Mouse (Mus musculus): ENCODE results near the gene Npy. TPM values are rescaled to one million over a fixed set of nuclear protein-coding genes. Genes with fewer than 3 reads are reported as not detected.

The Npy gene
- polyA plus RNA-seq, 1 experiment, result not detected

GRCm38 (mm10) chr6:49817183-49817582, 5.3 kb upstream of the Npy start:
- no peak for TF ChIP-seq FOSL1 (IDR thresholded peaks at IDR 0.05; ENCODE audit: insufficient read depth, low read length, poor library complexity, severe bottlenecking)
- TF ChIP-seq MYOG (IDR thresholded peaks at IDR 0.05; ENCODE audit: control insufficient read depth, extremely low read depth, insufficient read length), result no peak
- no peak for TF ChIP-seq MAX (IDR thresholded peaks at IDR 0.05)
- TF ChIP-seq CEBPB (IDR thresholded peaks at IDR 0.05; ENCODE audit: low read depth), result no peak
- no peak for TF ChIP-seq MYOD1 (IDR thresholded peaks at IDR 0.05; ENCODE audit: control insufficient read depth, insufficient read length, low read depth)
- no peak for TF ChIP-seq CTCF (IDR thresholded peaks at IDR 0.05; ENCODE audit: control insufficient read depth, insufficient read depth, insufficient read length)
- no peak for TF ChIP-seq USF1 (IDR thresholded peaks at IDR 0.05; ENCODE audit: low read depth)
- Histone ChIP-seq H3K27me3 (ENCODE audit: control insufficient read depth, insufficient read depth, insufficient read length) (peaks cover 20% of the 10 kb centered on the region), H3K4me3 (ENCODE audit: insufficient read depth, poor library complexity, severe bottlenecking) (no peak overlapping the region), H3ac (ENCODE audit: control insufficient read depth, insufficient read length, low read depth) (no peak overlapping the region), H3K79me3 (ENCODE audit: low read depth) (no peaks in the 10 kb centered on the region), H3K79me2 (ENCODE audit: control insufficient read depth, insufficient read depth) (no peaks in the 10 kb centered on the region), H3K36me3 (ENCODE audit: control insufficient read depth, insufficient read depth) (no peaks in the 10 kb centered on the region)

DNA sequence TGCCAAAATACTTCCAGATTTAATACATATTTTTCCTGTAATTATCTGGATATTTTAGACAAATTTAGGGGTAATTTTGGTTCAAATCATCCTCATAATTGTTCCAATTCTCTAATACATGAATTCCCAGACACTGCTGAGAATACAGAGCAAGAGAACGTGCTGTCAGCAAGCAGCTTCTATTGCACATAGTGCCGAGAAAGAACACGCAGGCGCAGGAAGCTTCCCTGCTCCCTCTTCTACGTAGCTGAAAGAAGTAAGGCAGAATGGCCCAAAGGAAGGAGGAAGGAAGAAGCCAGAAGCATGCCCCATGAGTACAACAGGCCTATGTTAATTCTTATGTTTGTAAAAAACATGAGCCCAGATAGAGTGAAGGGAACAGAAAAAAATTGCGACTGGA, 4.9 kb upstream of the Npy start:
- Histone ChIP-seq H3K36me3 (ENCODE audit: control insufficient read depth, insufficient read depth) (no peaks in the 10 kb centered on the region), H3K79me3 (ENCODE audit: low read depth) (no peaks in the 10 kb centered on the region), H3K79me2 (ENCODE audit: control insufficient read depth, insufficient read depth) (no peaks in the 10 kb centered on the region), H3ac (ENCODE audit: control insufficient read depth, insufficient read length, low read depth) (no peak overlapping the region), H3K4me3 (ENCODE audit: insufficient read depth, poor library complexity, severe bottlenecking) (no peak overlapping the region), H3K27me3 (ENCODE audit: control insufficient read depth, insufficient read depth, insufficient read length) (peaks cover 25% of the 10 kb centered on the region)
- no peak for TF ChIP-seq MYOG (IDR thresholded peaks at IDR 0.05; ENCODE audit: control insufficient read depth, extremely low read depth, insufficient read length)
- no peak for TF ChIP-seq MAX (IDR thresholded peaks at IDR 0.05)
- no peak for TF ChIP-seq USF1 (IDR thresholded peaks at IDR 0.05; ENCODE audit: low read depth)
- TF ChIP-seq CTCF (IDR thresholded peaks at IDR 0.05; ENCODE audit: control insufficient read depth, insufficient read depth, insufficient read length), result no peak
- TF ChIP-seq FOSL1 (IDR thresholded peaks at IDR 0.05; ENCODE audit: insufficient read depth, low read length, poor library complexity, severe bottlenecking), result no peak
- no peak for TF ChIP-seq CEBPB (IDR thresholded peaks at IDR 0.05; ENCODE audit: low read depth)
- no peak for TF ChIP-seq MYOD1 (IDR thresholded peaks at IDR 0.05; ENCODE audit: control insufficient read depth, insufficient read length, low read depth)

- H3K27me3 ChIP-seq (ENCODE audit: control insufficient read depth, insufficient read depth, insufficient read length), result peaks cover 25% of the 10 kb centered on the region
- H3K36me3 ChIP-seq (ENCODE audit: control insufficient read depth, insufficient read depth), result no peaks in the 10 kb centered on the region
- TF ChIP-seq CTCF (IDR thresholded peaks at IDR 0.05; ENCODE audit: control insufficient read depth, insufficient read depth, insufficient read length), result no peak
- no peak for TF ChIP-seq MYOG (IDR thresholded peaks at IDR 0.05; ENCODE audit: control insufficient read depth, extremely low read depth, insufficient read length)
- no peak for TF ChIP-seq MYOD1 (IDR thresholded peaks at IDR 0.05; ENCODE audit: control insufficient read depth, insufficient read length, low read depth)
- no peak for TF ChIP-seq USF1 (IDR thresholded peaks at IDR 0.05; ENCODE audit: low read depth)
- TF ChIP-seq FOSL1 (IDR thresholded peaks at IDR 0.05; ENCODE audit: insufficient read depth, low read length, poor library complexity, severe bottlenecking), result no peak
- TF ChIP-seq MAX (IDR thresholded peaks at IDR 0.05), result no peak
- no peak for TF ChIP-seq CEBPB (IDR thresholded peaks at IDR 0.05; ENCODE audit: low read depth)
- H3ac ChIP-seq (ENCODE audit: control insufficient read depth, insufficient read length, low read depth), result no peak overlapping the region
- H3K4me3 ChIP-seq (ENCODE audit: insufficient read depth, poor library complexity, severe bottlenecking), result no peak overlapping the region
- H3K79me3 ChIP-seq (ENCODE audit: low read depth), result no peaks in the 10 kb centered on the region
- no peaks in the 10 kb centered on the region for H3K79me2 ChIP-seq (ENCODE audit: control insufficient read depth, insufficient read depth)
Observed at GRCm38 (mm10) chr6:49822871-49823230, 341 bp downstream of the Npy start.

- H3K79me2 ChIP-seq (ENCODE audit: control insufficient read depth, insufficient read depth), result no peaks in the 10 kb centered on the region
- H3ac ChIP-seq (ENCODE audit: control insufficient read depth, insufficient read length, low read depth), result no peak overlapping the region
- H3K79me3 ChIP-seq (ENCODE audit: low read depth), result no peaks in the 10 kb centered on the region
- H3K4me3 ChIP-seq (ENCODE audit: insufficient read depth, poor library complexity, severe bottlenecking), result no peak overlapping the region
- H3K27me3 ChIP-seq (ENCODE audit: control insufficient read depth, insufficient read depth, insufficient read length), result peaks cover 25% of the 10 kb centered on the region
- TF ChIP-seq USF1 (IDR thresholded peaks at IDR 0.05; ENCODE audit: low read depth) (no peak), FOSL1 (IDR thresholded peaks at IDR 0.05; ENCODE audit: insufficient read depth, low read length, poor library complexity, severe bottlenecking) (no peak), MAX (IDR thresholded peaks at IDR 0.05) (no peak), MYOG (IDR thresholded peaks at IDR 0.05; ENCODE audit: control insufficient read depth, extremely low read depth, insufficient read length) (no peak), CTCF (IDR thresholded peaks at IDR 0.05; ENCODE audit: control insufficient read depth, insufficient read depth, insufficient read length) (no peak), MYOD1 (IDR thresholded peaks at IDR 0.05; ENCODE audit: control insufficient read depth, insufficient read length, low read depth) (no peak), CEBPB (IDR thresholded peaks at IDR 0.05; ENCODE audit: low read depth) (no peak)
- H3K36me3 ChIP-seq (ENCODE audit: control insufficient read depth, insufficient read depth), result no peaks in the 10 kb centered on the region
Observed at GRCm38 (mm10) chr6:49823371-49823770, 861 bp downstream of the Npy start.

- H3K36me3 ChIP-seq (ENCODE audit: control insufficient read depth, insufficient read depth), result no peaks in the 10 kb centered on the region
- TF ChIP-seq CTCF (IDR thresholded peaks at IDR 0.05; ENCODE audit: control insufficient read depth, insufficient read depth, insufficient read length) (no peak), MAX (IDR thresholded peaks at IDR 0.05) (no peak), CEBPB (IDR thresholded peaks at IDR 0.05; ENCODE audit: low read depth) (no peak)
- peaks cover 25% of the 10 kb centered on the region for H3K27me3 ChIP-seq (ENCODE audit: control insufficient read depth, insufficient read depth, insufficient read length)
- no peaks in the 10 kb centered on the region for H3K79me3 ChIP-seq (ENCODE audit: low read depth)
- H3ac ChIP-seq (ENCODE audit: control insufficient read depth, insufficient read length, low read depth), result no peak overlapping the region
- H3K79me2 ChIP-seq (ENCODE audit: control insufficient read depth, insufficient read depth), result no peaks in the 10 kb centered on the region
- H3K4me3 ChIP-seq (ENCODE audit: insufficient read depth, poor library complexity, severe bottlenecking), result no peak overlapping the region
Observed at GRCm38 (mm10) chr6:49823821-49824220, 1.3 kb downstream of the Npy start.

- Histone ChIP-seq H3K4me3 (ENCODE audit: insufficient read depth, poor library complexity, severe bottlenecking) (no peak overlapping the region), H3K36me3 (ENCODE audit: control insufficient read depth, insufficient read depth) (no peaks in the 10 kb centered on the region), H3K79me3 (ENCODE audit: low read depth) (no peaks in the 10 kb centered on the region), H3ac (ENCODE audit: control insufficient read depth, insufficient read length, low read depth) (no peak overlapping the region), H3K79me2 (ENCODE audit: control insufficient read depth, insufficient read depth) (no peaks in the 10 kb centered on the region), H3K27me3 (ENCODE audit: control insufficient read depth, insufficient read depth, insufficient read length) (no peaks in the 10 kb centered on the region)
- TF ChIP-seq MYOG (IDR thresholded peaks at IDR 0.05; ENCODE audit: control insufficient read depth, extremely low read depth, insufficient read length) (no peak), MAX (IDR thresholded peaks at IDR 0.05) (no peak), FOSL1 (IDR thresholded peaks at IDR 0.05; ENCODE audit: insufficient read depth, low read length, poor library complexity, severe bottlenecking) (no peak)
Observed at GRCm38 (mm10) chr6:49831579-49831978, 9.1 kb downstream of the Npy start.
